Mouse (Mus musculus) hindbrain, embryonic 14.5 days (tissue): ENCODE results near the gene Vpreb1. TPM values are rescaled to one million over a fixed set of nuclear protein-coding genes. Genes with fewer than 3 reads are reported as not detected.
"Not testable (repeated sequence)": the region's sequence is repeated elsewhere in the genome, so short reads cannot be mapped to it uniquely, and the experiment has no call there.

Experiments
- ATAC-seq: fragments of 200-750 bp; cut with Nextera tagmentation; 2 replicates; pipeline ENCODE4 v1.8.0; 2017; ENCODE audit warnings: moderate number of reproducible peaks, mild to moderate bottlenecking, moderate TSS enrichment, moderate library complexity; ENCODE audit not compliant: low FRiP score
- DNase-seq: peaks from one replicate; pipeline ENCODE4 v3.0.0-alpha.2; 2015; ENCODE audit warnings: low spot score
- H3K27ac ChIP-seq: fragments of 300-500 bp; sonication (generic); 2 replicates; pipeline ENCODE4 v1.5.1; 2014; ENCODE audit warnings: mild to moderate bottlenecking, moderate library complexity
- H3K27me3 ChIP-seq: fragments of 300-500 bp; sonication (generic); 2 replicates; pipeline ENCODE4 v1.6.1; 2014; ENCODE audit warnings: mild to moderate bottlenecking, low read length, mixed read lengths; ENCODE audit not compliant: control insufficient read depth, insufficient read depth
- H3K36me3 ChIP-seq: fragments of 300-500 bp; sonication (generic); replicated peaks from 2 replicates; pipeline ENCODE4 v1.6.1; 2014; ENCODE audit not compliant: control insufficient read depth, insufficient read depth
- H3K4me1 ChIP-seq: fragments of 300-500 bp; sonication (generic); replicated peaks from 2 replicates; pipeline ENCODE4 v1.6.1; 2014; ENCODE audit warnings: antibody characterized with exemption, low read length, mixed read lengths; ENCODE audit not compliant: control insufficient read depth, insufficient read depth
- H3K4me2 ChIP-seq: fragments of 300-500 bp; sonication (generic); replicated peaks from 2 replicates; pipeline ENCODE4 v1.6.1; 2014; ENCODE audit warnings: mild to moderate bottlenecking, moderate library complexity
- H3K4me3 ChIP-seq: fragments of 300-500 bp; sonication (generic); replicated peaks from 2 replicates; pipeline ENCODE4 v1.5.1; 2014; ENCODE audit warnings: mild to moderate bottlenecking, low read length
- H3K9ac ChIP-seq: fragments of 300-500 bp; sonication (generic); 2 replicates; pipeline ENCODE4 v1.6.1; 2014
- H3K9me3 ChIP-seq: fragments of 300-500 bp; sonication (generic); 2 replicates; pipeline ENCODE4 v1.6.1; 2016; ENCODE audit warnings: low read length; ENCODE audit not compliant: control insufficient read depth
- WGBS: fragments of 180-500 bp; shearing (Covaris S2); extraction: QIAGEN DNeasy Blood & Tissue Kit; methylation state at CpG from one replicate; pipeline ENCODE4 v1.1.7; 2014; 5-methylcytosine and 5-hydroxymethylcytosine counted together
- polyA plus RNA-seq: library from polyadenylated mRNA; unstranded; fragments of >200 nt; fragmentation: Nextera tagmentation; extraction: Ambion mirVana; gene quantifications from 2 replicates; pipeline ENCODE4 v1.2.1, GENCODE M21; 2014

Gene Vpreb1
- polyA plus RNA-seq, 1 experiment from 2014 or later, result 0.80 TPM

DNA sequence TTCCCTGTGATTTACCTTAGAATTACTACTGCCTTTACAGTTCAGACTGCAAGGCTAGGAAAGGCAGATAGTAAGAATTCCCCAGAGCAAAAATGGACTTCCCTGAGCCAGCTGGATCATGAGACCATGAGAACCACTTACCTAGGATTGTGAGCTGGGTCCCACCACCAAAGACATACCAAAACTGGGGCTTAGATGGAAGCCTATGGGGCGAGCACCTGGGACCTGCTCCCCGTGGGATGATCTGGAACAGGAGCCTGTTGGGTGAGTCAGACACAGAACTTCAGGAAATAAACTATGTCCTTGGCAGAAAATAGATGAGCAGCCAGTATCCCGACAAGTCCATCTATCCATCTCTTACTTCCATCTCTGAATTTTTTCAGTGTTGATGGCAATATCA lies 8.4 kb downstream of the Vpreb1 start:
- Histone ChIP-seq H3K4me1 (no peaks in the 10 kb centered on the region), H3K27me3 (no peaks in the 10 kb centered on the region), H3K27ac (no peak overlapping the region), H3K36me3 (no peaks in the 10 kb centered on the region), H3K9ac (no peak overlapping the region), H3K4me2 (no peak overlapping the region), H3K9me3 (no peaks in the 10 kb centered on the region), H3K4me3 (no peak overlapping the region)
- DNase-seq, result peak; percentile 0
- ATAC-seq, result no peak
- 84% methylated on average over 3 of the region's 3 CpGs for WGBS

DNA sequence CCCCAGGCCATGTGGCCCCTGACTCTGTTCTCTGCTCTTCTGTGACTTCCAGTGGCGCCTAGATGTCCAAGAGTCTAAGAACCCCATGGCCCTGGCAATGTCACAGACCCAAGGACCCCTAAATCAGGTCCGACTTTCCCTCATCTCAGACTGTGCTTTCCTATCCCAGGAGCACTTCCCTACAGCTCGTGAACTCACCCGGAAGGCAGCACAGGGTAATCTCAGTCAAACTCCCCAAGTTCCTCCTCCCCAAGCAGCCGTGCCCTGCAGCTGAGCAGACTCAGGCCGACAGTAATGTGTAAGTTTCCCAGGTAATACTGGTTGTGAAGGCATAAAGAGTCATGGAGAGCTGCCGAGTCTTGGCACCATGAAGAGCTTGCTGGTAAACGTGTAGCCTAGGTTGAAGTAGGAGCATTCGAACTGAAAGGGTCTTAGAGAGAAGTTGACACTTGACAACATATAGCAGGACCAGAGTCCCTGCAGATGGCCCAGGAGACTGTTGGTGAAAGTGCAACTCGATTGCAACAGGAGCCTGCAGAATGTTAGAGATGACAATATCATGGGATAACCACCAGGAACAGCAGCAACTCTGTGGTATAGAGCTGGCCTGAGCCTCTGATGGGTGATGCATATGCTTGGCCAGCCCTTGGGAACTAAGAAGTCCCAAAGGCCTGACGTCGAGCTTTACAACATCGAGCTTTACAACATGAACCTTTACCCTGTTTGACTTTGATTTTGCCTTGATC lies 13.7 kb downstream of the Vpreb1 start:
- Histone ChIP-seq H3K4me2 (no peak overlapping the region), H3K9me3 (no peaks in the 10 kb centered on the region), H3K9ac (no peak overlapping the region), H3K36me3 (no peaks in the 10 kb centered on the region), H3K27ac (no peak overlapping the region), H3K4me3 (no peak overlapping the region), H3K27me3 (no peaks in the 10 kb centered on the region), H3K4me1 (no peaks in the 10 kb centered on the region)
- WGBS, result 79% methylated on average over 13 of the region's 13 CpGs
- DNase-seq (no peak), ATAC-seq (no peak)

DNA sequence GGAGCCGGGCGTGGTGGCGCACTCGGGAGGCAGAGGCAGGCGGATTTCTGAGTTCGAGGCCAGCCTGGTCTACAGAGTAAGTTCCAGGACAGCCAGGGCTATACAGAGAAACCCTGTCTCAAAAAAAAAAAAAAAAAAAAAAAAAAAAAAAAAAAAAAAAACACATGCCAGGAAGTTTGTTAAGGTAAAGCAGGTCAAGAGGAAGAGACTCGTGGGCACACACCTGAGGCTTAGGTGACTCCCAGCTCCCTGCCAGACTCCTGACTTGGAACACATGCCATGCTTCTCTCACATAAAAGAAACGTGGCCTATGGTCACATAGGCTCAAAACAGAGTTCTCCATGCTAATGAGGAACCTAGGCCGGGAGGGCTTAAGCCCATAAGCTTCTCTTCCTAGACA lies 14.6 kb downstream of the Vpreb1 start:
- H3K4me1 ChIP-seq, DNase-seq, ATAC-seq, H3K27ac ChIP-seq, H3K9me3 ChIP-seq, H3K36me3 ChIP-seq, H3K27me3 ChIP-seq, H3K4me3 ChIP-seq, H3K4me2 ChIP-seq, H3K9ac ChIP-seq: not testable (repeated sequence)
- 89% methylated on average over 9 of the region's 9 CpGs for WGBS

DNA sequence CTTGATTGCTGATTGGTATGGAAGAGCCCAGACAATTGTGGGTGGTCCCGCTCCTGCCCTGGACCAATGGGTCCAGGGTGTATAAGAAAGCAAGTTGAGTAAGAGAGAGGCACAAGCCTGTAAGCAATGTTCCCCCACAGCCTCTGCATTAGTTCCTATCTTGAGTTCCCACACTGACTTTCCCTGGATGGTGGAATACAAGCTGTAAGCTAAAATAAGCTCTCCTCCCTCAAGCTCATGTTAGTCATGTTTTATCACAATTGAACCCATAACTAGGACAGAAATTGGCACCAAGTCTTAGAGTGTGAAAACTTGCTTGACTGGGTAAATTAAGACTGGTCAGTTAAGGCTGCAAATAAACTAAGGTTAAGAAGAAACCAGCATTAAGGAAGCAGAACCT lies 15.1 kb downstream of the Vpreb1 start:
- Histone ChIP-seq H3K27ac (no peak overlapping the region), H3K27me3 (no peaks in the 10 kb centered on the region), H3K4me2 (no peak overlapping the region), H3K4me3 (no peak overlapping the region), H3K36me3 (no peaks in the 10 kb centered on the region), H3K4me1 (no peaks in the 10 kb centered on the region), H3K9ac (no peak overlapping the region), H3K9me3 (no peaks in the 10 kb centered on the region)
- DNase-seq (no peak), ATAC-seq (no peak)
- whole genome bisulfite sequencing, result 94% methylated on average over 1 of the region's 1 CpGs

DNA sequence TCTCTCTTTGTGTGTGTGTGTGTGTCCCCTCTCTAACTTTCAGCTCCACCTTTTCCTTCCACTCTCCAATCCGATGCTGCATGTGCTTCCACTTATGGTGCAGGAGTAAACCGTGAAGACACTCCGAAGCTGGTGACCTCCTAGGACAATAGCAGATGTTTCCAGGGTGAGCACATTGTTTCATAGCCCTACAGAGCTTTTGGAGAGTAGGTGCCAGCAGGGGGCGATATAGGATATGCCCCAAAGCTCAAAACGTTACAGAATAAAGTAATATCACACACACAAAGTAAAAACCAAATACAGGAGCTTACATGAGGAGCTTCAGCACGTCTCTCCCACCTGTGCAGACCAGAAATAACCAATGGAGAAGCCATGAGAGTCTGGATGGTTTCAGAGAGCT lies 15.8 kb downstream of the Vpreb1 start:
- Histone ChIP-seq H3K9ac (no peak overlapping the region), H3K9me3 (no peaks in the 10 kb centered on the region), H3K27me3 (no peaks in the 10 kb centered on the region), H3K36me3 (no peaks in the 10 kb centered on the region), H3K4me1 (no peaks in the 10 kb centered on the region), H3K4me3 (no peak overlapping the region), H3K4me2 (no peak overlapping the region), H3K27ac (no peak overlapping the region)
- WGBS, result 33% methylated on average over 6 of the region's 6 CpGs
- ATAC-seq, result no peak
- no peak for DNase-seq

DNA sequence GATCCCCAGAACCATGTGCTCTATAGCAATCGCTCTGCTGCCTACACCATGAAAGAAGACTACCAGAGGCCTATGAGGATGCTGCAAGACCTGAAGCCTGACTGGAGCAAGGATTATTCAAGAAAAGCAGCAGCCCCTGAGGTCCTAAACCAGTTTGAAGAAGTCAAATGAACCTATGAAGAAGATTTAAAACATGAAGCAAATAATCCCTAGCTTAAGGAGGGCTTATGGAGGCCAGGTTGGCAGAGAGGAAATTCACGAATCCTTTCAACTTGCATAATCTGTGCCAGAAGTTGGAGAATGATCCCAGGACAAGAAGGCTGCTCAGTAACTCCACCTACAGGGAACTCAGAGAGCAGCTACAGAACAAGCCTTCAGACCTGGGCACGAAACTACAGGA lies 18.2 kb downstream of the Vpreb1 start:
- Histone ChIP-seq H3K36me3 (no peaks in the 10 kb centered on the region), H3K4me3 (no peak overlapping the region), H3K27ac (no peak overlapping the region), H3K9me3 (no peaks in the 10 kb centered on the region), H3K4me2 (no peak overlapping the region), H3K27me3 (no peaks in the 10 kb centered on the region), H3K9ac (no peak overlapping the region), H3K4me1 (no peaks in the 10 kb centered on the region)
- DNase-seq, result no peak
- WGBS, result 87% methylated on average over 3 of the region's 3 CpGs
- ATAC-seq, result no peak

DNA sequence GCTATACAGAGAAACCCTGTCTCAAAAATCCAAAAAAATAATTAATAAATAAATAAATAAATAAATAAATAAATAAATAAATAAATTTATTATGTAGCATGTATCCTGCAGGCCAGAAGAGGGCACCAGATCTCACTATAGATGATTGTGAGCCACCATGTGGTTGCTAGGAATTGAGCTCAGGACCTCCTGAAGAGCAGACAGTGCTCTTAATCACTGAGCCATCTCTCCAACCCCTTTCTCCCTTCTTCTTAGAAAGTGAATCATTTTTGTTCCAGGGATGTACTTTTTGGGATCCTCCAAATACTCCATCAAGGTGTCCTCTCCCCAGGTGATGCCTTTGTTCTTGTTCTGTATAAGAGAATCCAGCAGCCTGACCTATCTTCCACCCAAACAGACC lies 21.4 kb downstream of the Vpreb1 start:
- Histone ChIP-seq H3K4me1 (no peaks in the 10 kb centered on the region), H3K4me3 (no peak overlapping the region), H3K9me3 (no peaks in the 10 kb centered on the region), H3K36me3 (no peaks in the 10 kb centered on the region), H3K9ac (no peak overlapping the region), H3K4me2 (no peak overlapping the region), H3K27me3 (no peaks in the 10 kb centered on the region), H3K27ac (no peak overlapping the region)
- DNase-seq (no peak), ATAC-seq (no peak)

DNA sequence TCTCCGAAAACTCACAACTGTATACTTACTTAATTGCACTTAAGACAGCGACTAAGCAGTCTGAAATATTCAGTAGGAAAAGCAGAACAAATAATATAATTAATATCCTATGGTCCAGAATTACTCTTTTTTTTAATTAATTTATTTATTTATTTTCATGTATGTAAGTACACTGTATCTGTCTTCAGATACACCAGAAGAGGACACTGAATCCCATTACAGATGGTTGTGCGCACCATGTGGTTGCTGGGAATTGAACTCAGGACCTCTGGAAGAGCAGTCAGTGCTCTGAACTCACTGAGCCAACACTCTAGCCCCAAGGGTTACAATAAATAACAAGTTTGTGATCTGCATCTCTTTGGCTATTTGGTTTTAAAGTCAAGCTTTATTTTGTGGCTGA lies 41.0 kb downstream of the Vpreb1 start:
- Histone ChIP-seq H3K4me1 (peaks cover 3% of the 10 kb centered on the region; the same call in 1 of the 2 replicates), H3K4me3 (peak overlapping the region; percentile 63), H3K9me3 (no peaks in the 10 kb centered on the region), H3K4me2 (peak overlapping the region; percentile 76), H3K36me3 (no peaks in the 10 kb centered on the region), H3K9ac (peak overlapping the region; percentile 68), H3K27me3 (no peaks in the 10 kb centered on the region), H3K27ac (no peak overlapping the region)
- DNase-seq, result no peak
- ATAC-seq, result no peak
- 83% methylated on average over 3 of the region's 3 CpGs for WGBS

DNA sequence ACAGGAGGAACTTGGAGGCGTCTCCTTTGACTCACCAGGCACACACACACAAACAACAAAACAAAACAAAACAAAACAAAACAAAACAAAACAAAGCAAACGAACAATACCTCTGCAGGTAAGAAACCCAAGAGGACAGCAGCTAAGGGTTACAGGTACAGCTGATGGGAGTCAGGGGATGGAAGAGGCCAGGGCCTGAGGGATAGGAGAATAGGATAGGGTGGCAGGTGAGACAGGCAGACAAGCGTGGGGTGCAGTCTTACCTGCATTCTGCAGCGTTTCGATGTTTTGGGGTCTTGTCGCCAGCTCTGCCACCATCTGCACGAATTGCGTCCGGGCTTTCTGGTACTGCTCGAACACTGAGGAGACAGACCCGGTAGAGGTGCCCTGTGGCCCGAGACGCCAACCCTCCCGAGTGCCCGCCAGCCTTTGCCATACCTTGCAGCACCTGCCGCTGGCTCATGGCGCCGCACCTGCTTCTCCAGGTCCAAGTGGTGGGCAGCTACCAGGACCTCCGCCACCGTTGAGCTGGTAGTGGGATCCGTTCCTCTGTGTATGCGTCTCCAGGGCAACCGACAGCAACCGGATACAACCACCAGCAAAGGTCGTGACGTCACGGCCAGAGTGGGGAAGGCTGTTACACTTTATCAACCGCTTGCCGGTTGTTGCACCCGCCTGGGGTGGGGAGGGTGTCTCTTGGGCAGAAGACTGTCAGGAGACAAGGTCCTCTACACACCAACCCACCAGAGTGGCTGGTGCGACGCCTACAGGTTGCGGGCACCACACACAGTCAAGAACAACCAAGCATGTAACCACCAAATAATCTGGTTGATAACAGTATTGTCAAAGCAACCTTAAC lies 41.7 kb downstream of the Vpreb1 start, which contains the start of gene Spag6l:
TSS of gene Spag6l (minus strand) at position 700 of the 859 bp plus-strand sequence.
- Histone ChIP-seq H3K4me2 (peak within 1 kb of the TSS; percentile 76), H3K36me3 (no peaks in the 10 kb centered on the region), H3K9ac (peak within 1 kb of the TSS; percentile 68), H3K9me3 (no peaks in the 10 kb centered on the region), H3K4me1 (peaks cover 3% of the 10 kb centered on the region; the same call in 1 of the 2 replicates), H3K27ac (no peak within 1 kb of the TSS), H3K4me3 (peak within 1 kb of the TSS; percentile 63), H3K27me3 (no peaks in the 10 kb centered on the region)
- ATAC-seq (peak; percentile 97), DNase-seq (peak; percentile 70)
- WGBS, result 6% methylated on average over 33 of the region's 33 CpGs
